ENCODE assay signal across 50 mouse cellular contexts in genomic region chr17:81412736-81413135, GRCm38 (mm10). TPM values are rescaled to one million over a fixed set of nuclear protein-coding genes. Genes with fewer than 3 reads are reported as not detected.
"Had no signal": no experiment of that assay in that cellular context is flagged by ENCODE, and none has a peak within 500 bp of the region (broad histone marks: within the 10 kb centered on the region; RNA-seq: fewer than 3 reads in every experiment).

No protein-coding gene starts in this region.

- H3K27me3 ChIP-seq: heart, embryonic 13.5 days; heart, embryonic 15.5 days; hindbrain, embryonic 12.5 days; hindbrain, embryonic 13.5 days; hindbrain, embryonic 15.5 days; intestine, embryonic 15.5 days; kidney, embryonic 15.5 days had no signal

- DNase-seq: heart, postnatal 10 days; heart, postnatal 14 days; heart, postnatal 36 days; heart, postnatal 4 days; kidney, adult 11 months; kidney, adult 18-20 months; kidney, adult 2 months; kidney, adult 8-10 months; kidney, adult 9 months; kidney, postnatal 10 days; kidney, postnatal 14 days; kidney, postnatal 25 days; kidney, postnatal 36 days; kidney, postnatal 4 days; layer of hippocampus, adult 9-11 months; layer of hippocampus, postnatal 36 days had no signal

- H3K27ac ChIP-seq: heart, embryonic 13.5 days; hindbrain, embryonic 10.5 days; hindbrain, embryonic 12.5 days; hindbrain, embryonic 13.5 days; hindbrain, embryonic 14.5 days; hindbrain, embryonic 15.5 days; hindbrain, postnatal 0 days; intestine, embryonic 15.5 days; kidney, embryonic 15.5 days; kidney, postnatal 0 days; layer of hippocampus, adult 2 months; left cerebral cortex, adult 2 months had no signal

- H3K4me1 ChIP-seq: hindbrain, embryonic 10.5 days; hindbrain, embryonic 12.5 days; hindbrain, embryonic 13.5 days; intestine, embryonic 15.5 days had no signal

- ATAC-seq: hindbrain, embryonic 16.5 days; hindbrain, postnatal 0 days; inflammation-experienced regulatory T-cells, adult 6 months; intestine, embryonic 15.5 days; intestine, embryonic 16.5 days; intestine, postnatal 0 days had no signal

- H3K4me3 ChIP-seq: heart, embryonic 13.5 days; heart, embryonic 15.5 days; hindbrain, embryonic 10.5 days; hindbrain, embryonic 12.5 days; hindbrain, embryonic 13.5 days; hindbrain, embryonic 15.5 days; intestine, embryonic 15.5 days; kidney, embryonic 15.5 days; layer of hippocampus, adult 2 months; left cerebral cortex, adult 2 months had no signal

- H3K36me3 ChIP-seq: intestine, embryonic 15.5 days had no signal

- H3K9ac ChIP-seq: heart, embryonic 13.5 days; heart, embryonic 15.5 days; hindbrain, embryonic 12.5 days; hindbrain, embryonic 13.5 days; hindbrain, embryonic 14.5 days; hindbrain, embryonic 15.5 days; intestine, embryonic 15.5 days; kidney, embryonic 15.5 days had no signal

RNA-seq across cellular contexts. Expression of gene Gm11096, which starts 28.8 kb away (rescaled TPM):
- total RNA-seq: heart, postnatal 10 days; heart, postnatal 14 days; heart, postnatal 25 days; heart, postnatal 36 days; heart, postnatal 4 days; hematopoietic stem cell, adult 5-6 weeks; hindbrain, postnatal 0 days; layer of hippocampus, adult 18-20 months; layer of hippocampus, adult 2 months; layer of hippocampus, adult 8-10 months; layer of hippocampus, postnatal 14 days; layer of hippocampus, postnatal 25 days; layer of hippocampus, postnatal 36 days; left cerebral cortex, adult 18-20 months; left cerebral cortex, adult 2 months; left cerebral cortex, adult 8-10 months; left cerebral cortex, postnatal 10 days had no signal
- polyA plus RNA-seq: heart, embryonic 13.5 days; heart, embryonic 14.5 days; heart, embryonic 15.5 days; heart, embryonic 16.5 days; heart, postnatal 0 days; hindbrain, embryonic 10.5 days; hindbrain, embryonic 11.5 days; hindbrain, embryonic 12.5 days; hindbrain, embryonic 13.5 days; hindbrain, embryonic 14.5 days; hindbrain, embryonic 15.5 days; hindbrain, embryonic 16.5 days; hindbrain, postnatal 0 days; inflammation-experienced regulatory T-cells, adult 6 months; intestine, embryonic 14.5 days; intestine, embryonic 15.5 days; intestine, embryonic 16.5 days; intestine, postnatal 0 days; kidney, adult 2 months; kidney, embryonic 14.5 days; kidney, embryonic 15.5 days; kidney, embryonic 16.5 days; kidney, postnatal 0 days; large intestine, adult 2 months had no signal
